Mouse (Mus musculus): Measurements from ENCODE around the gene Zfp709.

- TF ChIP-seq EP300 (IDR thresholded peaks at IDR 0.05; ENCODE audit: low read depth in 1 of 2, low read length in 2 of 2) (no peak), CTCF (IDR thresholded peaks at IDR 0.05 in 2 of 3, conservative IDR thresholded peaks at IDR 0.05 in 1 of 3; ENCODE audit: control insufficient read depth in 1 of 3, insufficient read depth in 1 of 3, low read depth in 2 of 3, low read length in 3 of 3, poor library complexity in 1 of 3, severe bottlenecking in 1 of 3) (no peak), E2F4 (IDR thresholded peaks at IDR 0.05; ENCODE audit: borderline replicate concordance, low read depth, low read length) (no peak), POLR2A (IDR thresholded peaks at IDR 0.05; ENCODE audit: control insufficient read depth in 1 of 2, insufficient read depth in 1 of 2, low read depth in 1 of 2, low read length in 2 of 2, poor library complexity in 1 of 2) (no peak), GATA1 (IDR thresholded peaks at IDR 0.05; ENCODE audit: low read depth, low read length) (no peak), ZC3H11A (IDR thresholded peaks at IDR 0.05; ENCODE audit: low read depth, low read length) (no peak), MAX (IDR thresholded peaks at IDR 0.05; ENCODE audit: low read length) (no peak), HCFC1 (IDR thresholded peaks at IDR 0.05; ENCODE audit: low read depth, low read length) (no peak), TBP (IDR thresholded peaks at IDR 0.05; ENCODE audit: low read depth, low read length) (no peak), USF2 (IDR thresholded peaks at IDR 0.05; ENCODE audit: borderline replicate concordance in 1 of 2, insufficient read depth in 1 of 2, low read depth in 1 of 2, low read length in 2 of 2) (no peak), RAD21 (IDR thresholded peaks at IDR 0.05; ENCODE audit: low read depth, low read length) (no peak), MEF2A (IDR thresholded peaks at IDR 0.05; ENCODE audit: extremely low read depth, insufficient replicate concordance, low read depth, low read length, poor library complexity, severe bottlenecking) (no peak)
Measured at GRCm38 (mm10) chr8:71926551-71926950, 44.7 kb downstream of the Zfp709 start.

Data from MEL (cell line).